Mouse (Mus musculus) hindbrain, embryonic 10.5 days (tissue): Measurements from ENCODE around the gene Olfr640. TPM values are rescaled to one million over a fixed set of nuclear protein-coding genes. Genes with fewer than 3 reads are reported as not detected.

Source experiments
- DNase-seq: peaks from one replicate; pipeline ENCODE4 v3.0.0-alpha.2; 2017; ENCODE audit warnings: low spot score
- H3K27ac ChIP-seq: fragments of 300-500 bp; sonication (generic); 2 replicates; pipeline ENCODE4 v1.5.1; 2016; ENCODE audit warnings: mild to moderate bottlenecking, moderate library complexity
- H3K27me3 ChIP-seq: fragments of 300-500 bp; sonication (generic); 2 replicates; pipeline ENCODE4 v1.6.1; 2016; ENCODE audit warnings: mild to moderate bottlenecking; ENCODE audit not compliant: poor library complexity, insufficient read depth, severe bottlenecking
- H3K36me3 ChIP-seq: fragments of 300-500 bp; sonication (generic); 2 replicates; pipeline ENCODE4 v1.6.1; 2016; ENCODE audit warnings: mild to moderate bottlenecking, moderate library complexity
- H3K4me1 ChIP-seq: fragments of 300-500 bp; sonication (generic); replicated peaks from 2 replicates; pipeline ENCODE4 v1.6.1; 2016; ENCODE audit warnings: mild to moderate bottlenecking
- H3K4me3 ChIP-seq: fragments of 300-500 bp; sonication (generic); 2 replicates; pipeline ENCODE4 v1.5.1; 2016; ENCODE audit warnings: mild to moderate bottlenecking, moderate library complexity
- H3K9me3 ChIP-seq: fragments of 300-500 bp; sonication (generic); 2 replicates; pipeline ENCODE4 v1.6.1; 2016; ENCODE audit warnings: mild to moderate bottlenecking, moderate library complexity
- WGBS: fragments of 180-500 bp; shearing (Covaris S2); methylation state at CpG from one replicate; pipeline ENCODE4 v1.1.7; 2016; 5-methylcytosine and 5-hydroxymethylcytosine counted together
- polyA plus RNA-seq: library from polyadenylated mRNA; unstranded; fragments of >200 nt; fragmentation: Nextera tagmentation; extraction: Ambion mirVana; gene quantifications from 2 replicates; pipeline ENCODE4 v1.2.1, GENCODE M21; 2016

The Olfr640 gene
- polyA plus RNA-seq, 1 experiment from 2014 or later = not detected

DNA sequence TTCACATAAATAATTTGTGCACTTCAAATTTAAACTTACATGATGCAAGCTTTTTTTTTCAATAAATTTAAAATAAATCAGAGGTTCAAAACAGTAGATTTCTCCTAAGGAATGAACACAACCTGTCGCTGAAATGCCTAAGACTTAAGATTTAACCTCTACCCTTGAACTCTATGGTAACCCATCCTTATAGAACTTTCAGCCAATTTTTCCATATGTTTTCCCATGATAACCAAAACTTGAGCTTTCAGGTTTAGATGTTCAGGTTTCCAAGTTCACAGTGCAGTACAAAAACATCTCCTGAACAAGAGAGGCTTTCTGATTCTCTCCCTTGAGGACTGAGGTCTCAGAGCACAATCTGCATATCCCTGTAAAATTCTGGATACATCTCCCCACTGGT, 54.5 kb downstream of the Olfr640 start, which contains the start of gene Olfr635:
Gene Olfr635, plus strand, starts transcription at position 301 of the 400 bp plus-strand sequence.
- WGBS = 72% methylated on average over 1 of the region's 1 CpGs
- H3K27ac ChIP-seq = no peak within 1 kb of the TSS
- no peak for DNase-seq
- no peaks in the 10 kb centered on the region for H3K36me3 ChIP-seq
- H3K27me3 ChIP-seq = no peaks in the 10 kb centered on the region
- H3K4me3 ChIP-seq = no peak within 1 kb of the TSS
- no peaks in the 10 kb centered on the region for H3K4me1 ChIP-seq
- H3K9me3 ChIP-seq = no peaks in the 10 kb centered on the region

Other genes starting within 250 kb of the Olfr640 start
- not detected in 2 replicates for gene Olfr68, start 245.9 kb downstream of the Olfr640 start, polyA plus RNA-seq
- not detected in 2 replicates for gene Olfr67, start 233.8 kb downstream of the Olfr640 start, polyA plus RNA-seq
- 187 and 377 TPM in 2 replicates for gene Hbb-bt, start 211.6 kb downstream of the Olfr640 start, polyA plus RNA-seq
- gene Hbb-bs, start 197.5 kb downstream of the Olfr640 start, polyA plus RNA-seq = 78.1 and 116 TPM in 2 replicates
- gene Hbb-bh2, start 185.1 kb downstream of the Olfr640 start, polyA plus RNA-seq = 0.63 TPM in 1 of 2 replicates, not detected in the other
- gene Hbb-bh1, start 182.4 kb downstream of the Olfr640 start, polyA plus RNA-seq = 3,568 and 4,570 TPM in 2 replicates
- 8,684 and 9,134 TPM in 2 replicates for gene Hbb-y, start 172.4 kb downstream of the Olfr640 start, polyA plus RNA-seq
- gene Olfr66, start 139.3 kb downstream of the Olfr640 start, polyA plus RNA-seq = not detected in 2 replicates
- not detected in 2 replicates for gene Olfr64, start 131.1 kb downstream of the Olfr640 start, polyA plus RNA-seq
- not detected in 2 replicates for gene Olfr65, start 122.1 kb downstream of the Olfr640 start, polyA plus RNA-seq
- not detected in 2 replicates for gene Olfr631, start 96.7 kb downstream of the Olfr640 start, polyA plus RNA-seq
- gene Olfr632, start 91.2 kb downstream of the Olfr640 start, polyA plus RNA-seq = not detected in 2 replicates
- not detected in 2 replicates for gene Olfr633, start 81.1 kb downstream of the Olfr640 start, polyA plus RNA-seq
- 0.03 TPM in 1 of 2 replicates, not detected in the other for gene Olfr635, start 54.4 kb downstream of the Olfr640 start, polyA plus RNA-seq
- gene Olfr638, start 26.8 kb downstream of the Olfr640 start, polyA plus RNA-seq = not detected in 2 replicates
- gene Olfr639, start 8.3 kb downstream of the Olfr640 start, polyA plus RNA-seq = 0.02 TPM in 1 of 2 replicates, not detected in the other
- gene Olfr641, start 9.9 kb upstream of the Olfr640 start, polyA plus RNA-seq = not detected in 2 replicates
- not detected in 2 replicates for gene Olfr642, start 27.1 kb upstream of the Olfr640 start, polyA plus RNA-seq
- gene 4930516K23Rik, start 35.9 kb upstream of the Olfr640 start, polyA plus RNA-seq = not detected in 2 replicates
- not detected in 2 replicates for gene Olfr644, start 46.3 kb upstream of the Olfr640 start, polyA plus RNA-seq
- not detected in 2 replicates for gene Olfr645, start 59.9 kb upstream of the Olfr640 start, polyA plus RNA-seq
- gene Olfr646, start 79.3 kb upstream of the Olfr640 start, polyA plus RNA-seq = not detected in 2 replicates
- gene Ubqln5, start 104.3 kb upstream of the Olfr640 start, polyA plus RNA-seq = not detected in 2 replicates
- not detected in 2 replicates for gene Olfr643, start 111.8 kb upstream of the Olfr640 start, polyA plus RNA-seq
- gene Ubqln3, start 117.7 kb upstream of the Olfr640 start, polyA plus RNA-seq = not detected in 2 replicates
- not detected in 2 replicates for gene Ubqlnl, start 125.0 kb upstream of the Olfr640 start, polyA plus RNA-seq
- not detected in 2 replicates for gene Olfm5, start 139.3 kb upstream of the Olfr640 start, polyA plus RNA-seq
- gene Olfr648, start 157.8 kb upstream of the Olfr640 start, polyA plus RNA-seq = 0.31 and 0.32 TPM in 2 replicates
- gene Olfr649, start 170.4 kb upstream of the Olfr640 start, polyA plus RNA-seq = not detected in 2 replicates
- gene Trim6, start 193.2 kb upstream of the Olfr640 start, polyA plus RNA-seq = 3.5 and 5.7 TPM in 2 replicates
- gene Trim34a, start 218.9 kb upstream of the Olfr640 start, polyA plus RNA-seq = 0.85 TPM in 2 replicates